Mouse (Mus musculus): ENCODE results near the gene Stfa2.
"Not testable (repeated sequence)": the region's sequence is repeated elsewhere in the genome, so short reads cannot be mapped to it uniquely, and the experiment has no call there.

Gene Stfa2

GRCm38 (mm10) chr16:36408357-36408756 lies at the start of gene Stfa2:
TSS of gene Stfa2 (minus strand) at chr16:36408457.
- in situ Hi-C loops (cut with MseI, MboI) = no loop called here

- in situ Hi-C loops (cut with MseI, MboI) = loop anchor here (25.0 kb wide), 1 partner anchor 368 kb away; no protein-coding TSS in a partner anchor
Observed at GRCm38 (mm10) chr16:36455342-36455802, 47.1 kb upstream of the Stfa2 start, which contains the start of gene Stfa3. TSS of gene Stfa3 (minus strand) at chr16:36455392.

GRCm38 (mm10) chr16:36420979-36421378 lies 12.7 kb upstream of the Stfa2 start:
- in situ Hi-C loops (cut with MseI, MboI) = not testable (repeated sequence)

GRCm38 (mm10) chr16:36389060-36389459 lies 19.2 kb downstream of the Stfa2 start:
- in situ Hi-C loops (cut with MseI, MboI) = no loop called here

DNA sequence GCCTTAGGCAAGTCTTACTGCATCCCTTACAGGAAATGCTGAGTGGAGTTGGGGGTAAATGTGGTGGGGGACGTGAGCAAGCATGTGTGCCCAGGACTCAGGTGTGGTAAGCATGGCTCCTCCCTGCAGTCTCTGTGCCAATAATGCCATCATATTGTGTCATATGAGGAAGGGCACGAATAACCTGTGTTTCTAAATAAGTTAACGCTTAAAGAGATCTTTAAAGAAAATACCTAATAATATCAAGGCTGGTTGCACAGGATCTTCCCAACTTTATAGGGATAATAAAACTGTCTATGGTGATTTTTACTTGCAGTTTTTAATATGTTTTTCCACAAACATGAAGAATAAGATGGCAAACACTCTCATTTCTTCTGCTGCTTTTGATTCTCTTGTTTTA lies 40.6 kb downstream of the Stfa2 start, which contains the start of gene BC100530:
BC100530 (minus strand) TSS at position 101 of the 400 bp plus-strand sequence.
- in situ Hi-C loops (cut with MseI, MboI) = not testable (repeated sequence)
